Mouse (Mus musculus) C2C12 (cell line): ENCODE measurements around the gene 6330409D20Rik. TPM values are rescaled to one million over a fixed set of nuclear protein-coding genes. Genes with fewer than 3 reads are reported as not detected.

Experiments used
- H3K27me3 ChIP-seq: one replicate; pipeline ENCODE4 v1.6.1; 2011; ENCODE audit not compliant: control insufficient read depth, insufficient read depth, insufficient read length
- H3K36me3 ChIP-seq: one replicate; pipeline ENCODE4 v1.6.1; 2011; ENCODE audit not compliant: control insufficient read depth, insufficient read depth
- H3K4me3 ChIP-seq: one replicate; pipeline ENCODE4 v1.5.1; 2011; ENCODE audit warnings: mild to moderate bottlenecking, control low read depth; ENCODE audit not compliant: poor library complexity, insufficient read depth, severe bottlenecking
- H3K79me2 ChIP-seq: one replicate; pipeline ENCODE4 v1.6.1; 2011; ENCODE audit not compliant: control insufficient read depth, insufficient read depth
- H3K79me3 ChIP-seq: one replicate; pipeline ENCODE4 v1.6.1; 2011; ENCODE audit warnings: low read depth, control low read depth
- H3ac ChIP-seq: one replicate; pipeline ENCODE3; 2011; ENCODE audit warnings: low read depth; ENCODE audit not compliant: control insufficient read depth, insufficient read length
- CEBPB ChIP-seq: IDR thresholded peaks from one replicate; pipeline ENCODE4 v1.6.1; 2011; ENCODE audit warnings: low read depth, mild to moderate bottlenecking, control low read depth, moderate library complexity
- CTCF ChIP-seq: IDR thresholded peaks from one replicate; pipeline ENCODE4 v1.5.1; 2011; ENCODE audit not compliant: control insufficient read depth, insufficient read depth, insufficient read length
- FOSL1 ChIP-seq: IDR thresholded peaks from one replicate; pipeline ENCODE4 v1.8.0; 2011; ENCODE audit warnings: mild to moderate bottlenecking, low read length; ENCODE audit not compliant: poor library complexity, insufficient read depth, severe bottlenecking
- MAX ChIP-seq: IDR thresholded peaks from one replicate; pipeline ENCODE4 v1.6.1; 2011; ENCODE audit warnings: mild to moderate bottlenecking, control low read depth
- MYOD1 ChIP-seq: IDR thresholded peaks from one replicate; pipeline ENCODE4 v1.6.1; 2011; ENCODE audit warnings: low read depth; ENCODE audit not compliant: control insufficient read depth, insufficient read length
- MYOG ChIP-seq: IDR thresholded peaks from one replicate; pipeline ENCODE4 v1.6.1; 2011; ENCODE audit not compliant: control insufficient read depth, insufficient read length; ENCODE audit errors: extremely low read depth
- USF1 ChIP-seq: IDR thresholded peaks from one replicate; pipeline ENCODE4 v1.6.1; 2011; ENCODE audit warnings: low read depth, mild to moderate bottlenecking, control low read depth, moderate library complexity
- polyA plus RNA-seq: library from polyadenylated mRNA; unstranded; fragments of >200 nt; fragmentation: generic; extraction: Trizol; gene quantifications from one replicate; pipeline ENCODE4 v1.2.1, GENCODE M21; 2012; ENCODE audit warnings: missing spikeins

The 6330409D20Rik gene
- polyA plus RNA-seq, 1 experiment, result not detected

DNA sequence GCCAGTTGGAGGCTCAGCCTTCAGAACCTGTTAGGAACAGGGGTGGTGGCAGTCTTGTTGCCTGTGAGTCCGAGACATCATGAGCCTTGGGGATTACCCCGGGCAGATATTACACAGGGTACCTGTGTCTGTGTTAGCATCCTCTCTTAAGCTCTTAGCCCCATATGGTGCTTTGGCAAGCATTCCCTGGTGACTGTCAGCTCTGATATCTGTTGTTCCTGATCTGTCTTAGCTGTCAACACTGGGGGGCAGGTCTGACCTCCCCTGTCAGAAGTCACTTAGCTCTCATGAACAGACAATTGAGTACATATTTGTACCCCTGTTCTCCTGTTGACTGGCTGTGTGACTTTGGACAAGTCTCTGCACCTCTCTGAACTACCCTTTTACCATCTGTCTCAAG, 18.2 kb upstream of the 6330409D20Rik start:
- TF ChIP-seq MAX (no peak), FOSL1 (no peak), CTCF (no peak), CEBPB (no peak), MYOD1 (no peak), USF1 (no peak), MYOG (no peak)
- no peaks in the 10 kb centered on the region for H3K27me3 ChIP-seq
- H3K79me2 ChIP-seq, result no peaks in the 10 kb centered on the region
- H3K79me3 ChIP-seq, result no peaks in the 10 kb centered on the region
- no peak overlapping the region for H3K4me3 ChIP-seq
- H3K36me3 ChIP-seq, result peaks cover 10% of the 10 kb centered on the region
- H3ac ChIP-seq, result no peak overlapping the region

- Histone ChIP-seq H3K27me3 (no peaks in the 10 kb centered on the region), H3K79me3 (no peaks in the 10 kb centered on the region), H3K79me2 (no peaks in the 10 kb centered on the region), H3K4me3 (no peak overlapping the region), H3K36me3 (peaks cover 10% of the 10 kb centered on the region), H3ac (no peak overlapping the region)
- TF ChIP-seq MYOG, result no peak
- no peak for TF ChIP-seq CEBPB
- no peak for TF ChIP-seq MYOD1
- TF ChIP-seq FOSL1, result no peak
- TF ChIP-seq CTCF, result no peak
- no peak for TF ChIP-seq MAX
- no peak for TF ChIP-seq USF1
These were observed 17.7 kb upstream of the 6330409D20Rik start for GRCm38 (mm10) chr2:32758503-32758902.

- H3K36me3 ChIP-seq, result peaks cover 10% of the 10 kb centered on the region
- H3K27me3 ChIP-seq, result peaks cover 6% of the 10 kb centered on the region
- H3K79me3 ChIP-seq, result no peaks in the 10 kb centered on the region
- TF ChIP-seq CTCF (peak; percentile 94), MYOD1 (peak; percentile 33), FOSL1 (no peak)
- H3ac ChIP-seq, result peak within 1 kb of the TSS; percentile 98
- no peaks in the 10 kb centered on the region for H3K79me2 ChIP-seq
- H3K4me3 ChIP-seq, result peak within 1 kb of the TSS; percentile 55
These were observed 16.4 kb upstream of the 6330409D20Rik start, which contains the start of gene Tor2a for GRCm38 (mm10) chr2:32757056-32757845. Gene Tor2a, plus strand, starts transcription at chr2:32757234.

DNA sequence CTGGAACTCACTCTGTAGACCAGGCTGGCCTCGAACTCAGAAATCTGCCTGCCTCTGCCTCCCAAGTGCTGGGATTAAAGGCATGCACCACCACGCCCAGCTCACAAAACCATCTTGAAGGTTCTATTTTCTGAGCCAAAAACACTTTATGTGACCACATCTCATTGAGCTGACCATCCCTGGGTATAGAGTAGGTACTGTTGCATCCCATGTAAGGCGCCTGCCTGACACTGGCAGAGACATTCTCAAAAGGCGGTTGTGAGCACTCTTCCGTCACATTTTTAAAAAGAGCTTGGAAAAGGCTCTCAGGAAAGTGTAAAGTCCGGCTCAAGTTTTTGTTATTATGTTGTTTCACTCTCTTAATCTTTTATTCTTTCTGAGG, 15.8 kb upstream of the 6330409D20Rik start:
- Histone ChIP-seq H3ac (no peak overlapping the region), H3K79me2 (no peaks in the 10 kb centered on the region), H3K27me3 (peaks cover 6% of the 10 kb centered on the region), H3K4me3 (peak overlapping the region; percentile 55), H3K36me3 (peaks cover 5% of the 10 kb centered on the region), H3K79me3 (no peaks in the 10 kb centered on the region)
- TF ChIP-seq FOSL1 (no peak), MYOG (no peak), USF1 (no peak), MAX (no peak), CEBPB (no peak), MYOD1 (no peak), CTCF (no peak)

DNA sequence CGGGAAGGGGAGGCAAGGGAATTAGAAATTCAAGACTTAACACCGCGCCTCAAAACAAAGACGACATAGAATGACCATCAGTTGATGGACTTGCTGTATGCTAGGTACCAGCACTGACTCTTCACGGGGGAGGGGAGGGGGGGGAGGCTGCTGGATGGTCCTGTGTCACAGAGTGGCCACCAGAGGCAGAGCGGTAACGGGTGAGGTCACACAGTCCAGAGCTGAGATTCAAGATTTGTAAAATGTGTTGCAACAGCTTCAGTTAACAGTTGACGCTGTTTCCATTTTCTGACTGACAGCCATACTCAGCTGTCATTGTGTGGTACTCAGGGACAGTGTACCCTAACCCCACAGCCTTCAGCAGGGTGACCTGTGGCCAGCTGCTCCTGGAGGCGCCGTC, 11.4 kb upstream of the 6330409D20Rik start:
- no peaks in the 10 kb centered on the region for H3K36me3 ChIP-seq
- H3K27me3 ChIP-seq, result peaks cover 8% of the 10 kb centered on the region
- H3K79me3 ChIP-seq, result no peaks in the 10 kb centered on the region
- H3K4me3 ChIP-seq, result no peak overlapping the region
- TF ChIP-seq MAX (no peak), FOSL1 (no peak), MYOD1 (no peak), CEBPB (no peak), USF1 (no peak), MYOG (no peak), CTCF (no peak)
- H3ac ChIP-seq, result no peak overlapping the region
- H3K79me2 ChIP-seq, result no peaks in the 10 kb centered on the region

GRCm38 (mm10) chr2:32751665-32752033, 10.8 kb upstream of the 6330409D20Rik start:
- no peaks in the 10 kb centered on the region for H3K79me2 ChIP-seq
- peaks cover 14% of the 10 kb centered on the region for H3K27me3 ChIP-seq
- TF ChIP-seq MYOD1 (no peak), FOSL1 (no peak), MAX (no peak)
- H3K79me3 ChIP-seq, result no peaks in the 10 kb centered on the region
- H3ac ChIP-seq, result no peak overlapping the region
- no peaks in the 10 kb centered on the region for H3K36me3 ChIP-seq
- no peak overlapping the region for H3K4me3 ChIP-seq
